Mouse (Mus musculus) CD4-positive naive resting alpha-beta T cell, adult 57 days (primary cell): ENCODE results near the gene Plpp3. TPM values are rescaled to one million over a fixed set of nuclear protein-coding genes. Genes with fewer than 3 reads are reported as not detected.

ENCODE experiments used
- total RNA-seq: library from RNA; stranded (reverse); gene quantifications from one replicate; pipeline ENCODE4 v1.2.4, GENCODE M21; 2023

The Plpp3 gene
- total RNA-seq: 1.0 TPM

DNA sequence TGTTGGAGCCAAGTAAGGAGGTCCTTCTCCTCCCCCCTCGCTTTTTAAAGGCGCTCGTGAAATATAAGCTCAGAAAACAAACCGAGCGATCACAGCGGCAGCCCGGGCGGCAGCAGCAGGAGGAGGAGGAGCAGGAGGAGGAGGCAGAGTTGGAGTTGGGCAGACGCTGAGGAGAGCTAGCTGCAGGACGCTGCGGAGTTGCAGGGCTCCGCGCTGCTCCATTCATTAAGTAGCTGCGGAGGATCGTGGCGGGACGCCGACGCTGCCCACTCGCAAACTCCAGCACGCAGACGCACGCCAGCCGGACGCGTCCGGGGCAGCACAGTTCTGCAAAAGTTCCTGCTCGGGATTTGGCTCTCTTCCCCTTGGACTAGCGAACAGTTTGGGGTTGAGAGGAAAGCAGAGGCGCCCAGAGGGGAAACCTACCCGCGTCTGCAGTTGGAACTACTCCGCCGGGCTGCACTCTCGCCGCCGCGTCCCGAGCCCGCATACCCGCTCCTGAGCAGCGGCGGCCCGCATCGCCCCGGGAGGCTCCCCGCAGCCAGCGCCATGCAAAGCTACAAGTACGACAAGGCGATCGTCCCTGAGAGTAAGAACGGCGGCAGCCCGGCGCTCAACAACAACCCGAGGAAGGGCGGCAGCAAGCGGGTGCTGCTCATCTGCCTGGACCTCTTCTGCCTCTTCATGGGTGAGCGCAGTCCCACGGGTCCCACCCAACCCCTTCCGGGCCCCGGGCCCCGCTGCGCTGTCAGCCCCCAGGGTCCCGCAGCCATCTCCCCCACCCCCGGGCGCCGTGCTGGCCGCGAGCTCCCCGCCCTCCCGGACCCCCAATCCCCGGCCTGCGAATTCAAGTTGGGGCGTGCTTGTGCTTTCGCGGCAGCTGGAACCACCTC lies at the start of gene Plpp3:
Plpp3 (plus strand) TSS at position 72 of the 893 bp plus-strand sequence.

DNA sequence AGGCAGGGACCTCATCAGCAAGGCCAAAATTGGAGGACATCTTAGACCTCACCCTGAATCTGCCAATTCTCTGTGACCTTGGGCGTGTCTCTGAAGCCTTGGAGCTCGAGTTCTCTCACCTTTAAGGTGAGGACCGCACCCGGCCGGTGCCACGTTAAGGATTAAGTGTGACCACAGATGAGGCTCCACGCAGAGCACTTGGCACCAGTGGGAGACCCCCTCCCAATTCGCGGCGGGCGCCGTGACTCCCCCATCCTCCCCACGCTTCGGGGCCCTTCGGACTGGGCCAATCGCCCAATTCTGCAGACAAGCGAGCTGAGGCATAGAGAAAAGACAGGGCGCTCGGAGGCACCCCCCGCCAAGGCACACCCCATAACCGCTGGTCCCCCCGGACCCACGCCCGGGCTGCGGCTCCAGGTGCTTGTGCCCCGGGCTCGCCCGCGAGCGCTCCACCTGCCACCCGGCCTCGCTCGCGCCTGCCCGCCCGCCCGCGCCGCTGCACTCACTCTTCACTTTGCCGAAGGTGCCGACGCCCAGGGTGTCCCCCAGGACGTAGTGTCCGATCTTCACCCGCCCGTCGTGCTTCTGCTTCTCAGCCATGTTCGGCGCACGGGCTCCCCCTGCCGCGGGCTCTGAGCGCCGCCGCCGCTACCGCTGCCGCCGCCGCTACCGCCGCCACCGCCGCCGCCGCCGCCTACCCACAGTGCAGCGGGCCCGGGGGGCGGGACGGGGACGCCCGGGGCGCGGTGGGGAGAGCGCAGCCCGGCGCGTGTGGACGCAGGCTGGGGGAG lies 47.8 kb upstream of the Plpp3 start, which contains the start of gene Prkaa2:
Prkaa2 (minus strand) TSS at position 692 of the 791 bp plus-strand sequence.

Other genes starting within 250 kb of the Plpp3 start
- not detected for gene Fyb2, start 243.9 kb upstream of the Plpp3 start, total RNA-seq
- gene Prkaa2, start 47.5 kb upstream of the Plpp3 start, total RNA-seq: not detected